Mouse (Mus musculus) adrenal gland, postnatal 36 days (tissue): ENCODE measurements at regions not wholly inside any gene's neighbourhood (a gene's known extent, or its start where the extent isn't known, plus 50 kb on each side); places are given as distances from the start of the nearest gene placed in this dataset.

ENCODE experiments used
- DNase-seq, 2 experiments: peaks; one replicate each; pipeline ENCODE4 v3.0.0; 2021; ENCODE audit warnings: mixed read lengths in 1 of 2

DNA sequence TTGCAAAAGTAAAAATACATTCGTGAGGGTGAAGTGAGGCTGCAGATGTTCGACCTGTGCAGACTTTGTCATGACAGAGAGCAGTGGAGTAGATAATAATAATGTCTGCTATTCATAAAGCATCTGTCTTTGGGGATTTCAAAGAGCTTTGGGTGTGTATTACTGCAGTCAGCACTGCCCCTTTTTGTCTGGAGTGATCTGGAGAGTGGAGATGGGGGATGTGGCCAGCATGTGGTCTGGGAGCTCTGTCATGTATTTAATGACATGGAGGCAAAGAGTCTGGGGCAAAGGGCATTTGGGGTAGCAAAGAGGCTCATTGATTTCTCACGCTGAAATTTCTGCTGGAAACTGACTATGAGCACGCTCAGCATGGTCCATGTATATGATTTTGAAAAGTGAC, 510.8 kb upstream of the Pou3f2 start:
- no peak for DNase-seq

DNA sequence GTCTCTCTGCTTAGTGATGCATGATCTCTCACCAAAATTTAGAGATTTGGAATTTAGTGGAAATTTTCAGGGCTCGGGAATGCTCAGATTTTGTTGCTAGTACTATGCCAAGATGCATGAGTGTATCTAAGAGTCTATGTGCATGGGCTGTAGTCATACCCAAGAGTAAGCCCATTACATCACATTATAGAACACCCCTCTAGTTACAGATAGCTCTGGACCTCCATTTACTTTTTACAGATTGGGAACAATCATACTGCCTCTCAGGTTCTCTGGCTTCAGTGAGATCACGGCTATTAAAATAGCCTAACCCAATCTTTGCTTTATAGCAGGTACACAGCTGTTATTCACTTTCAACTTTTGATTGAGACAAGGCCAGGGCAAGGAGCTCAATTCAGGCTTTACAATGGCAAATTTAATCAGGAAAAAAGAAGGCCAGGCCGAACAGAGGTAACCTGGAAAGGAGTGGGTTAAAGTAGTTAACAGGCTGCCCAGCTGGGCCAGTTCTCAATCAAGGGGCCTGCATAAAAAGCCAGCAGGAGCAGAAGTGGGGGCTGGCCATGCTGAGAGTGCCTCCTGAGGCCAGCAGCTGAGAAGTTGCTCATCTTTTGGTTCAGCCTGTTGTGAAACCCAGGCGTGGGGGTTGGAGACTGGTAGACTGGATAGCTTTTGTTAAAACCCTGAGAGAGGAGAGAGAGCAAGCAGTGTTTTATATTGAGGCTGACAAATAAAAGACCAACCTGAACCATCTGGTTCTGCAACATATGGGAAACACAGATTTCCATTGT, 509.2 kb upstream of the Pou3f2 start:
- DNase-seq: no peak

DNA sequence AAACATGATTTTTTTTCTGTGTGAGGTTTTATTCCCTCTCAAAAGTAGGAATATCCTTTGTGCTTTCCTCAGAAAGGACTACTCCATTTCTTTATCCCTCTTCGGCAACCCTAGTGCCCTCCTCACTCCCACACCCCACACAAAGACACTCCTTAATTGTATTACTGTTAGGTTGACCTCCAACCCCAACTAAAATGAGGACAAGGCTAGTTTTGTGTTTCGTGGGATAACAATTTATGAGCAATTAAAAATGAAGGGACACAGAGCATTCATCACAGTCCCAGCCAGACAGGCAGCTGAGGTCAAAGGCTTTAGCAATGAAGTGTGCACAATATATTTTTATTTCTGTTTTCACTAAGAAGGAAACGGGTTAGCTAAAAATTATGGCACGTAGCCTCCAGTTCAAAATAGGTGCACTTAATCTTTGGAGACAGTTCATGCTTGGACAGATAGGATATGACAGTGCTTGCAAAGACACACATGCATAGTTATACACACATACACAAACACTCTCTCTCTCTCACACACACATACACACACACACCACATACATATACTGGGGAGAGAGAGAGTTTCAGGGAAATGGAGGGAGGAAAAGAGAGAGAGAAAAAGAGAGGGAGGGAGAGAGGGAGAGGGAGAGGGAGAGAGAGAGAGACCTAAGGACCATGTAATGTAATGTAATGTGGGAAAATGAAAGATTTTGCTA, 498.8 kb upstream of the Pou3f2 start:
- no peak for DNase-seq

DNA sequence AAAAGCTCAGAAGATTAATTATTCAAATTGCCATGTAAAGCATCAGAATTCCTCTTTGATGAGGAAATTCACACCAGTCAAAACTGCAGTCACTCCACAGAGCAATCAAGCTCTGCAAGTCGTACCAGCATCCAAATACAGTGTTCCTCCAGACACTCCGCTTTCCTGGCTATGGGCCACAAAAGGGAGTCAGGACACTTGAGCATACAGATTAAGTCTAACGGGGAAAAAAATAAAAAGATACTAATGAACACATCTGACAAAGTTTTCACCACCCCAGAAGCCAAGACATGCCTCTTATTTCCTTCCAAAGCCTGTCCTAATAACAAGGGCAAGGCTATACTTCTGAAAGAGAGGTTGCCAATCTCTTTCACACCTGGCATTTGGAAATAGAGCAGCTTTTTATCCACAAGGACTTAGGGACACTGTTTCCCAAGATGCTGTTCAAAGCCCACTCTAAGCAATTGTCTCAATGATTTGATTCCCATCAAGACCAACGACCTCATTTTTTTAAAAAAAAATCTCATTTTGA, 485.5 kb upstream of the Pou3f2 start:
- DNase-seq: no peak

DNA sequence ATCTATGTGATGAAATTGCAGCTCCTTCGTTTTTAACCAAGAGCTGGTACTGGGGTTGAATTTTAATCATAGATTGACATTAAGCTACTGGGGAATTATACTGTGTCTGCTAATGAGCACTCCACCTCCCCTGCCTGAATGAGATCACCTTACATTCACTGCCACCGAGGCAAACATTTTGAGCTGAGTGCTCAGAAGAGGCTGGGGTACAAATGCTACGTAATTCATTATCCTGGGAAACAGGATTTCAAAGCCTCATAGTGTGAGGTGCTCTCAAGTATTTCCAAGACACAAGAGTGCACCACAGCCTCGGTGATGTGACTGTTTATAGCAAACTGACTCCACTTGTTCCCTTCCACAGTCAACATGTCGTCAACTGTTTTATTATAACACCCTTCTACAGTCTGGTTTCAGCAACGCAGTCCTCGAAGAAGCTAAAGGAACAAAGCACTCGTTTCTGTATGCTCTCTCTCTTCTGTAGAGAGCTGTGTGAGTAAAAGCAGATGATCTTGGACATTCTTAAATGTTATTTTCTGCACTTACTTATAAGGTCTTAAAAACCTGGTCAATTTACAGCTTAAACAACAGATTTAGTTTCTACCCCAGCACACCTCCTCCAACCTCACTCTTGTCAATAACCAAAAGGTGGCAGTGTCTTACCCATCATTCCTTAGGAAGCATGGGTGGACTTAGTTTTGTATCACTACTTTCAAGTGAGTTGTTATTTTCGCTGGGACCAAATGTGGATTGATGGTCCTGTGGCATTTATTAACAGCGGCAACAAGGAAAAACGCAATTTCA, 484.8 kb upstream of the Pou3f2 start:
- no peak for DNase-seq

DNA sequence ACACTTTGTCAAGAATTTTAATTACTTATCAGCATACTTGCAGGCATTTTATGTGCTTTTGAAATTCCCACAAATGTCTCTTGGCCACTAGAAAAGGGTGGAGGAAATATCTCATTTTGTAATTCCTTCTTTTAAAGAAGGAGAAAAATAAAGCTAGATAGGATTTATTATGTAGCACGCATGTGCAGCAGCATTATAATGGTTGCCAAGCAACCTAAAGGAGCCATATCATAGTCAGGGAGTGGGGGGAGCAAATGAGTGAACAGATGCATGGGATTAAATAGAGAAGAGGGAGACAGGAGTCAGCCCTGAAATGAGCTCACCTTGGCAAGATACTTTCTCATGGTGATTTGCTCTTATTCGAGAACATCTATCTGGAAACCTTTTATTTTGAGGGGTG, 483.0 kb upstream of the Pou3f2 start:
- DNase-seq: no peak

DNA sequence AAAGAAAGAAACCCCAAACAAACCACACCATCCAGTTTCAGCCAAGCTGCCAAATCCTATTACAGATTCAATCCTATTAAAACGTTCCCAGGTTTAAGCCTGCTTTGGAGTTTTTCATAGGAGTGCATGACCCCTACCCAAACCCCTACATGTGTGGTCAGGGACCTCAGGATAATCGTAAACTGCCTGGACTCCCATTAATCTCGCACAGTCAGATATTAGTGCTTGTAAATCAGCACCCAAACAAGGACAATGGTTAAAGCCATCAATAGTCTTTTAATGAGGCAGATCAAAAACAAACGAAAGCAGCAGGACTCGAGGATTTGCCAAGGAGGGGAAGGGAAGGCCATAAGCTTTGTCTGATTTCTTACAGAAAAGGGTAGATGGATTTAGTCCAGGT, 482.3 kb upstream of the Pou3f2 start:
- no peak for DNase-seq

DNA sequence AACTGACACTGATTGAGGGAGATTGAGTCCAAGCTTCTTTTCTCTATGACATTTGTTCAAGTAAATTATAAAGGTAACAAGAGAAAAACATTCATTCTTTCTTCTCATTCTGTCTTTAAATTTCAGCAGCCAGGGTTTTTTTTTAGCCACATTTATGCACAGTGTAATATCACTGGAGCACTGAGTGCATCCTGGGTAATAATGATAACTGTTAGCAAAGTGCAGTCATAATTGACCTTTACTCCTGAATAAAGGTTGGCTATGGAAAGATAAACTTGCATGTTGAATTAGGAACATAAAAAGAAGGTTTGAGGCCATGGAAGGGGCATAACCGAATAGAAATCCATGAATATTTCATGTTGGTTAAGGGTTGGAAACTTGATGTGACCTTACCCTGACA, 461.3 kb upstream of the Pou3f2 start:
- no peak for DNase-seq

DNA sequence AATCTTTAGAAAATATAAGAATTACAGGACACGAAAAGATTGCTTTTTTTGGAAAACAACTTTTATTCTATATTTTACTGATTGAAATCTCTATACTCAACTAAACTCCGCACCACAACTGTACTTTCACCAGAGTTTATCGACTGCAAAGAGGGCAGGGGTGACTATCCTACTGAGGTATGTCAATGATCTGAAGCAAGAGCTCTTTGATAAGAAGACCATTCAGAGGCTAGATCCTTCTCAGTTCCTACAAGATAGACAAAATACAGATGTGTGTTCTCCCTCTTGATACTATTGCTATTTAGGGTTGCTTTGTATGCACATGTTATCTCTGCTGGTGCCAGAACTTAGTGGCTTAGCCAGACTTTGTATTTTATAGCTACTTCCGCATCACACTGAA, 460.7 kb upstream of the Pou3f2 start:
- no peak for DNase-seq

DNA sequence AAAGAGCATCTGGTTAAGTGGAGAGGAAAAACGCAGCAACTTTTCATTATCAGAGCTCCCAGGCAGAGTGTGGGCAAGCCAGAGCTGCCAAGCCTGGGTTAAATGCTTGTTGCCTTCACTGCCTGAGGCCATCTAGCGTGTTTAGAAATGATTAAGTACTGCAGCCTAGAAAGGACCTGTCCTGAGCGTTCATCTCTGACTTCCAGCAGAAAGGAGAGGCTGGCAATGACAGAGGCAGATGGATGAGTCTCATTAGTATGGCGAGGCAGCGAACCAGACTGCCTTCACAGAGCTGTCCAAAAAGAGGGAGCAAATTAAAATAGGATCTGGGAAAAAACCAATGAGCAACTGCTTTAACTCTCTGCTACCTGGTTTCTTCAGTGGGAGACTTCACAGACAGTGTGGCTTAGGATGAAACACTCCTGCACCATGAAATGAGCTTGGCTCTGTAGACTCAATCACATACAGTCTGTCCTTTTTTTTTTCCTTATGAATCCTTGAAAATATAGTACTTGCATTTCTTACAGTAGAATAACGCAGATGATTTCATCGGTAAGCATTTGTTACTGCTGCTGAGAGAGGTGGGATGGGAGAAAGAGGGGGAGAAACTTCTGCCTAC, 458.7 kb upstream of the Pou3f2 start:
- no peak for DNase-seq

DNA sequence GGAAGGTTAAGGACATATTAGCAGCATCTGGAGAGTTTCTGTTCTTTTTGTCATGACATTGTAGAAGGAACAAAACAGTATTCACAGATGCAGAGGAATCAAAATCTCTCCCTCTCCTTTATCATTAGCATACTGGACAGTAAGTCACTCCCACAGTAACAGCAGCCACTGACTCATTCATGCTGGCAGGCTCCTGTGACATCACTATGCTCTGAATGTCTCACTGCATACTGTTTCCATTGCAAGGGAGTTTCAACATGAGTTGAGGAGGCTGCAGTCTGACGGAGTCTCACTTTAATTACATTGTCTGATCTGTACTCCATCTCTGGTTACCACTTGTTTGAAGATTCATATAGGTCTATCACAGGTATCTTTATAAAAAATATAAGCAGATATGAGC, 450.1 kb upstream of the Pou3f2 start:
- peak; percentile 36 to 51 for DNase-seq

DNA sequence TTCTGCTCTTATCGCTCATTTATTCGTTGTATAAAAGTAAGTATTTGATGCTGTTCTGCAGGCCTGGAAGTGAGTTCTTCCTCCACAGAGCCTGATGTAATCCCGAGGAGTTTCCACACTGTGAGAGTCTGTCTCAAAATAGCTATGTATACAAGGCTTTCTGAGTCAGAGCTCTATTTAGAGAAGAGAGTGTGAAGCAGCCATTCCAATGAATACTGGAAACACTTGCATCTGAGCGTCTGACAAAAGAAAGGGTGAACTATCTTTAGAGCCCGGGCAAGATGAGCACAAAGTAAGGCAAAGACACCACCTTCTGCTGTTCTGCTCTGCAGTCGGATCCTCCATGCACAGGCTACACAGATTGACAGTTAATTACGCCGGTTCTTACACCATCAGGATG, 436.0 kb upstream of the Pou3f2 start:
- DNase-seq: no peak

DNA sequence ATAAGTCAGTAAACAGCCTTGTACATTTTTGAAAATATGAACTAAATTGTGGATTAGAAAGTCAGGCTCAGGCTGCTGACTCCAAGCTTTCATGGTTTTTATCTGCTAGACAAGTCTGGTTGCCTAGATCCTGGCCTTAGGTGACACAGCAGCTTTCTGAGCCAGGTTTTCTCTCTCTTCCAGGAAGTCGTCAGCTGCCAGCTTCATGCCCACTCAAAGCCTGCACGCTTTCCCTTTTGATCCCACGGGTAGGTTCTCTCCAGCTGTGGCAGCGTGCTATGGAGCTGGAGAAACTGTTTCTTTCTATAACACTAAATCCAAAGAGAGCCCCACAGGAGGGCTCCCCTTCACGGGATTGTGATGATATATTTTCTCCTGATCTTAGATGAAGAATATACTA, 426.7 kb upstream of the Pou3f2 start:
- DNase-seq: no peak

DNA sequence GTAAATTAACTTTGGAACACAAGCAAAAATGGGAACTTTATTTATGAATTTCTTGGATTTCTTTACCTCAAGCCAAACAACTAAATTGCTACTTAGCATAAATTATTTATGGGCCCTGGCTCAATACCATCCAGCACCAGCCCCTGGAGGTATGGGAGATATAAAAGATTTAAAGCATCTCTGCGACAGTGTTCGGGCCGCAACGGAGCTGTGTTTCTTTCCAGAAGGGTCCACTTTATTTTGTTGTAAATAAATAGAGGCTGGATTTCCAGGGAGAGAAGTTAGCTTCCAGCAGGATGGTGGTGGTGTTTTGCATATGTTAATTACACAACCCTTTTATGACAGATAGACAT, 404.5 kb upstream of the Pou3f2 start:
- no peak for DNase-seq

DNA sequence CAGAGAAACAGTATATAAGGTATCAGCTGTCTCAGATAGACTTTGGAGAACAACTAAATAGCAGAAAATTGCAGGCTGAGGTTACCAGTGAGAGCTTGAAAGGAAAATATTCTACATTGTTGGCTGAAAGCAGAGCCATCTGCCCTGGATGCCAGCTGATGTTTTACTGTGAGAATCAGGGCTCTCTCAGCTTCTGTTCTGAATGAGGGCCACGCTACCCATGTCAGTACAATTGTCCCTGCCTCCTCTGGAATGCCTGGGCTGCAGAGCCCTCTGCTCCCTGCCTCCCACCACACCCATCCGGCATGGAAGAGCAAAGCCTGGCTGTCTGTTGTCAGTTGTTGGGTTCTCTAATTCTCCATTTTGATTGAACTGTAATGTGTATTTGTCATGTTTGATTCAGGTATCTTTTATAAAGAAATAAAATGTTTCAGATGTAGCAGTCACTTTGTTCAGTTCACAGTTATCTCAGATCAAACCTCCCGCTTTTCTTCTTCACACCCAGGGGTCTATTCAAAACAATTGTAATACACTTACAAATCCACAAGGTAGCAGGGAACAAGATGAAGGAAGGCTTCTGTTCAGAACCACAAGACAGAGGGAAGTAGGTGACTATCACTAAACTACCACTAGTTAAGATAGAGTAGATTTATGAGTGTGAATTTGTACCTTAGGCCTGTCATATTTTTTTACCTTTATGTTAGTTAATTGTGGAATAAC, 404.0 kb upstream of the Pou3f2 start:
- no peak for DNase-seq

DNA sequence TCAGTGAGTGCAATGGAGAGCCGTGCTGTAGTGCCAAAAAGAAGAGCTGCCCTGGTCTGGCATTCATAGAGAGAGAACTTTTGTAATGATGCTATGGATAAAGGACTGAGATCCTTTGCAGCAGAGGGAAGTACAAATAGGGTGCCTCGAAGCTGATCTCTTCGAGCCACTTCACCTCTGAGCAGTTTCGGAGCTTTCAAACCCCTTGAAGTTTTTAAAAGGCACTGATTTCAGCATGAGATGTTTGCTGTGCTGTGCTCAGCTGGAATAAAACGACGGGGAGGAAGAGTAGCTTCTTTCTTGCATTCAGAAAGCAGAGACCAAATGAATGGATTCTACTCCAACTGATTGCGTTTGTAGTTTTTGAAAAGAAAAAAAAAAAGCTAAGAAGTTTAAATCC, 392.5 kb upstream of the Pou3f2 start:
- no peak for DNase-seq

DNA sequence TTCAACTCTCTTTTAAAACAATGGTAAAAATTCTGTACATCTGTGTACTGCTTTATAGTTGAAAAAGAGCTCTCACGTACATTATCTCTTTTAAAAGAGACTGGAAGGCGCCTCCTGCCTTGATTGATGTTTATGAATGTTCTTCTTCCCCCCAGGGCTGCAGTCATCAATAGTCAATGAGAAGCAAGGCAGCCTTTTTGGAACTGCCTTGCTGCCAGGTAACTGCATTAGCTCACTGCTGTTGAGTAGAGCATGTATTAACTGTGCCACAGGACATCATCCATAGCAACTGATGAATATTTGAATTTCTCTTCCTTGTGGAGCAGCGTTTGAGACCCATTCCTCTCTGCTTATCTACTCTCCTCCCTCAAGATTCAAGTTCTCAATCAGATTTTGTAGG, 387.2 kb upstream of the Pou3f2 start:
- DNase-seq: no peak

DNA sequence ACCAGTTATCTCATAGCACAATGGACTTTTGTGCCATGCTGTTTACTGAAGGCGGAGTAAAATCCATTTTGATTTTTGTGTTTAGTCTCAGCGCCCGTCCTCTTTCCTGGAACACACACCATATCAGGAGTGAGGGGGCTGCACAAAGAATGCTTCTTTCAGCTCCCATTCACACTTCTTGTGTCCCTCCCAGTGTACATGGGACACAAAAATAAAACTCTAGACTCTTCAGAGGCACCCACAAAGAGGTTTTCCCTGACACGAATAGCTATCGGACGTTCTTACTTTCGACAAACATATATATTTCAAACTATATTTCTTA, 347.9 kb upstream of the Pou3f2 start:
- no peak for DNase-seq

DNA sequence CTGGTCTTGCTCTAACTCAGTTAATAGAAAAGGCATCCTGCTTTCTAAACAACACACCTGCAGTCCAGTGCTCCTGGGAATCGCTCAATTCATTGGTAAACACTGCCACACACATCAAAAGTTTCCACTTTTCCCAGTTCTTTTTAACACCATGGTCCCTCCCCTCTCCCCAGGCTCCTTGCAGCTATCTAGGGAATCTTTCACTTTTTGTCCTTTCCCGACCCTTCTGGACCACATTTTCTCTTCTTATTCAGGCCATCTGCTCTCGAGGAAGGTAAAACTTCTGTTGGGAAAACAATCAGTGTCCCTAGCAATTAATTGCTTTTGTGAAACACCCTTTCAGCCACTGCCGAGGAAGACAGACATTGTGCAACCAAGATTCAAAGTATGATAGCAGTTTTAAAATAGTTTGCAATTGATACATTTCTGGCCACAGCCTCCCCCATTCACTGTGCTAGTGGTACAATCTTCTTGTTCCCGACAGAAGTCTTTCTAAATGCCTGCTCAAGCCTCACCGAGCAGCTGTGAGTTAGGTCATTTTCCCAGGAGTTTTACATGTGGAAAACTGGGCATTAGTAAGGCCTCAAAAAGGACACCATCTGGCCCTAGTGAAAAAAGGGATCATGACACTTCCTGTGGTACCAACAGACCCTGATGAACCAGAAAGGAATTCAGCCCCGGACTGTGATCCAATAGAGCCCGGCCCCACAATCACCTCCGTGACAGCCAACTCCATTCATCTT, 347.4 kb upstream of the Pou3f2 start:
- DNase-seq: no peak

DNA sequence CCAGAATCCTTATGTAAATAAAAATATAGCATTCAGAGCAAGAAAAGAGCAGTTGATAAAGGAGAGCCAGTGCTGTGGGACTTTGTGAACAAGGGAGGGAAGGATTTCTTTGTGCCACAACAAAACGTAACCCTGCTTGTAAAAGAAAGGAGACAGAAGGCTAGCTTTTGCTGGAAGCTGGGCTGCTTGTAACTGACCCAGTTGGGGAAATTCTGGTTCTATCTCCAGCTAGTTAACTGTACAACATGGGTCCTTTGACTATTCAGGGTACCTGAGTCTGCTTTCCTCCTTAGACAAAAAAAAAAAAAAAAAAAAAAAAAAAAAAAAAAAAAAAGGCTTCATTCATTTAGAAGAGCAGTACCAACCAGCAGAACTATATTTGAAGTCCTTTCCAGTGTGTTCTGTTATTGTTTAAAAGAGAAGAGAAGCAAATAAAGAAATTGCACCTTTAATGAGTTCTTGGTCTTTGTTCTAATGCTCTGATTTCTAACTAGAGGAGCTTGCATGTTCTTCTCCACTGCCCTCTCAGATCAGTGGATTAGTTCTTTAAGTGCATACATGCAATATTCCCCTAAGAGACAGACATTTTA, 345.8 kb upstream of the Pou3f2 start:
- no peak for DNase-seq

DNA sequence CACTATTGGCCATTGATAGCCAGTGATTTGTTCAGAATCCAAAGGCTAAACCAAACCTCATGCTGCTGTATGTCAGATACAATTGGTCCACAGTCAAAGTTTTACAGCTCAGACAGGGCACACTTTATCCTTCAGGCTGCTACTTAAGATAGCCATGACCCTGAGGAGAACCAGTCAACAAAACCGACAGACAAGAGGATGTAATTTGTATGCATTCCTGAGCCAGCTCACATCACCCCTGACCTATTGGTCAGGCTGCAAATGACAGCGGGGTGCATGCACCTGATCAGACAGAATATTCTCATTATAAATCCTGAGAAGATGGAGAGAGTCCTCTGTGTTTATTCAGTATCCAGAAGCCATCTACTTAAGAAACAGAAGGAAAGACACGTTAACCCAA, 315.5 kb upstream of the Pou3f2 start:
- DNase-seq: no peak
